Mouse (Mus musculus): ENCODE results near the gene Wnt5a. TPM values are rescaled to one million over a fixed set of nuclear protein-coding genes. Genes with fewer than 3 reads are reported as not detected.

The Wnt5a gene
- polyA plus RNA-seq, 1 experiment, result 1.8 TPM

DNA sequence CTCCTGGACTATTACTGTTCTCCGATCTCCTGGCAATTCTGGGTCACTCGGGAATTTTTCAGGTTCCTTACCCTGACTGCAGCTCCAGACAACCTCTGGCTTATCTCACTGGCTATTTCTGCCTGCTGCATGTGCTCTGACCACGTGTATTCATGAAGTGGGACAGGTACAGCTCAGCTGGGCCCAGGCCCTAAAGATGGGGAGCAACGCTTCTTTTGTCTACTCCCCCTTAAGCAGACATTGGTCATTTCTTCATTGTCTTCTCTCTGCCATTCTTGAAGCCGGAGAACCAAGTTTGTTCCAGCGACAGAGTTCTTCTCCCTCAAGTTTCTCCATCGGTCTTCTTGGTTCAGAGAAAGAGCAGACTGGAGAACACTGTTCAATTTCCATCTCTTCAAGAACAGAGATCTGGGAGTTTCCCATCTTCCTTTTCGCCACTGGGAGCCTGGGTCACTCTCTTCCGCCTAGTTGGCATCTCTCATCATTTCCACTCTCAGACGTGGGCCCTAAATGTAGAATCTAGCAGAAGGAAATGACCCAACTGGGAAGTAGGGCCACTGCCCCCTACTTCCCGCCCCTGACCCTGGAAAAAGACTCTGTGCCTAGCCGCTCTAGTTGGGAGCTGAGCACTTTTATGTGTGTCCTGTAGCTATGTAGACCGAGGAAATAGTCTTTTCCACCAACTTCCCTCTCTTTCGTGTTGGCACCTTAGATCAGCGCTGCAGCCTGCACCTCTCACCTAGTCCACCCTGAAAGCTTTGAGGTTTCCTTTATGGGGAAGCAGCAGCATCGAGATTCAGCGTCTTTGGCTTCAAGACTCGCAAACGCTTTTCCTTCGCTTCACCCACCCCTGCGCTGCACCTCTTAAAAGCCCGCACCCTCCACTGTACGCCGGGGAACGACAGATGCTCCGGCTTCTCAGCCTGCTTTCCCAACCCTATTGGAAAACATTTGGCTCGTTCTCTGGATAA is 4.0 kb downstream of the Wnt5a start:
- no peak for TF ChIP-seq POLR2A (IDR thresholded peaks at IDR 0.05; ENCODE audit: control insufficient read depth, extremely low read depth, insufficient read depth, low read length, poor library complexity)
- TF ChIP-seq CTCF (IDR thresholded peaks at IDR 0.05; ENCODE audit: borderline replicate concordance, control insufficient read depth, extremely low read depth, insufficient read depth, low read length, poor library complexity), result no peak
- H3K36me3 ChIP-seq (ENCODE audit: control insufficient read depth, insufficient read depth, low read length), result no peaks in the 10 kb centered on the region
- H3K4me1 ChIP-seq (replicated peaks; ENCODE audit: control insufficient read depth, insufficient read depth, low read length), result no peaks in the 10 kb centered on the region
- no peak for DNase-seq
- H3K4me3 ChIP-seq (ENCODE audit: control insufficient read depth, insufficient read depth, low read length), result no peak overlapping the region
- H3K27me3 ChIP-seq (ENCODE audit: control insufficient read depth, insufficient read depth, low read length), result peaks cover 3% of the 10 kb centered on the region; the same call in 1 of the 2 replicates
- 20% methylated on average over 27 of the region's 27 CpGs for WGBS
- H3K27ac ChIP-seq (ENCODE audit: control insufficient read depth, insufficient read depth, low read length), result no peak overlapping the region

DNA sequence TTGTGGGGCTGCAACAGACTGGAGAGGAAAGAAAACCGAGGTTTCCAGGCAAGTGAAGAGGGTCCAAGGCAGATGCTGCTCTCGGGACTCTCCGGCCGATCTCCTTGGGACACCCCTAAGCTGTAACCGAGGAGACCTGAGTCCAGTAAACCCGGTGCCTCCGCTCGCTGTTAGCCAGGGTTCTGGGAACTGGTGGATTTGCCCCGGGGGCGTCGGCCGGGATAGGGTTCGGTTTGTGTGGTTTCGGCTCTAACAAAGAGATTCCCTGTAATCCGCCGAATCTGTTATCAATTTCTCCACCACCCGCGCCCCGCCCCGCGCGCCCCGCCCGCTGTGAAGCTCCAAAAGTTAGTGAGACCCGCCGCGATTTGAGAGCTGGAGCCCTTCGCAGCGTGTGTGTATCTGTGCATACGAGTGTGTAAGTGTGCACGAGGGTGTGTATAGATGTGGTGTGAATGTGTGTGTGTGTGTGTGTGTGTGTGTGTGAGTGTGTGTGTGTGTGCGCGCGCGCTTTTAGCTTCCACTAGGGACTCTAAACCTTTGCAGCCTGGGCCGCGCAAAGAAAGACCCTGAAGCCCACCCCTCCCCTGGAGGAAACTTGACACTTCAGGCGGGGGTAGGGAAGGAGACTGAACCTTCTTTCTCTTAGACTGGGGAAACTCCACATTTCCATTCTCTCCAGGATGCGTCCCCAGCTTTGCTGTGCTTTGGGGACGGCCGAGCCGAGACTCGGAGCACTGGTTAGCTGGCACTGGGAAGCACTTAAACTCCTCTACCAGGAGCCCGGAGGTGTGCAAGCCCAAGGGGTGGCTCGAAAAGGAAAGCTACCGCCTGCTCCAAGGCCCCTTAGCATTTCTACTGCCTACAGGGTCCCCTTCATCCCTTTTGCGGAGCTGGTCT is 5.1 kb downstream of the Wnt5a start:
- Histone ChIP-seq H3K4me3 (ENCODE audit: control insufficient read depth, insufficient read depth, low read length) (no peak overlapping the region), H3K36me3 (ENCODE audit: control insufficient read depth, insufficient read depth, low read length) (no peaks in the 10 kb centered on the region), H3K4me1 (replicated peaks; ENCODE audit: control insufficient read depth, insufficient read depth, low read length) (no peaks in the 10 kb centered on the region), H3K27me3 (ENCODE audit: control insufficient read depth, insufficient read depth, low read length) (peaks cover 3% of the 10 kb centered on the region; the same call in 1 of the 2 replicates), H3K27ac (ENCODE audit: control insufficient read depth, insufficient read depth, low read length) (no peak overlapping the region)
- WGBS, result 5% methylated on average over 47 of the region's 47 CpGs
- no peak for DNase-seq
- TF ChIP-seq POLR2A (IDR thresholded peaks at IDR 0.05; ENCODE audit: control insufficient read depth, extremely low read depth, insufficient read depth, low read length, poor library complexity), result no peak
- no peak for TF ChIP-seq CTCF (IDR thresholded peaks at IDR 0.05; ENCODE audit: borderline replicate concordance, control insufficient read depth, extremely low read depth, insufficient read depth, low read length, poor library complexity)

DNA sequence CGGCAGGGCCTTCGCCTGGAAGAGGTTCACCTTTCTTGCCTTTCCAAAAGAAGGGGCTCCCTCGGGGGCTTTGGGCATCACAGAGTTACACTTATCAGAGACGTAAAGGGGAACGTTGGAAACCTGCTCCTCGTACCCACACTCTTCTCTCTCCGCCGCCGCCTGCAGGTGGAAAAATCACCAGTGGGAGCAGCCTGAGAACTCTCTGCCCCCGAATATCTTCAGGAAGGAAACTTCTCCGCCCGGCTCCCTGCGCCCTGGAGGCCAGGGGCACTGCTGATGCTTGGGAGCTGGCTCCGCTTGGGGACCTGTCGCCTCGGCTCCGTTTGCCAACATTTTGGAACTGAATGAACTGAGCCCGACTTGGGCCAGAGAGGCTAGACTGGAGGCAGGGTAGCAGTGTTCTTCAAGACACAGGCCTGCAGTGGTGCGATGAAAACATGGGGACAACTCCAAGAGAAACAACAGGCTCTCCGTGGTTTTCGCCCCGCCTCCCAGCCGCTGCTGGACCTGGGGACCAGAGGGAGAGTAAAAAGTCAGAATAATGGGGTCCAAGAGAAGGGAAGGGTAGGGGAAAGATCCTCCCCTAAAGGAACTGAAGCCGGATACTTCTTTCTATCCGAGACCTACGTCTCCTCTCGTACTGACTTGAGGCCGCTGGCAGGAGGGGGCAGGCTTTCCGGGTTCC is 5.9 kb downstream of the Wnt5a start:
- Histone ChIP-seq H3K27ac (ENCODE audit: control insufficient read depth, insufficient read depth, low read length) (no peak overlapping the region), H3K36me3 (ENCODE audit: control insufficient read depth, insufficient read depth, low read length) (no peaks in the 10 kb centered on the region), H3K4me1 (replicated peaks; ENCODE audit: control insufficient read depth, insufficient read depth, low read length) (no peaks in the 10 kb centered on the region), H3K4me3 (ENCODE audit: control insufficient read depth, insufficient read depth, low read length) (no peak overlapping the region), H3K27me3 (ENCODE audit: control insufficient read depth, insufficient read depth, low read length) (peaks cover 3% of the 10 kb centered on the region; the same call in 1 of the 2 replicates)
- TF ChIP-seq CTCF (IDR thresholded peaks at IDR 0.05; ENCODE audit: borderline replicate concordance, control insufficient read depth, extremely low read depth, insufficient read depth, low read length, poor library complexity), result no peak
- TF ChIP-seq POLR2A (IDR thresholded peaks at IDR 0.05; ENCODE audit: control insufficient read depth, extremely low read depth, insufficient read depth, low read length, poor library complexity), result no peak
- DNase-seq, result no peak
- WGBS, result 6% methylated on average over 29 of the region's 29 CpGs

DNA sequence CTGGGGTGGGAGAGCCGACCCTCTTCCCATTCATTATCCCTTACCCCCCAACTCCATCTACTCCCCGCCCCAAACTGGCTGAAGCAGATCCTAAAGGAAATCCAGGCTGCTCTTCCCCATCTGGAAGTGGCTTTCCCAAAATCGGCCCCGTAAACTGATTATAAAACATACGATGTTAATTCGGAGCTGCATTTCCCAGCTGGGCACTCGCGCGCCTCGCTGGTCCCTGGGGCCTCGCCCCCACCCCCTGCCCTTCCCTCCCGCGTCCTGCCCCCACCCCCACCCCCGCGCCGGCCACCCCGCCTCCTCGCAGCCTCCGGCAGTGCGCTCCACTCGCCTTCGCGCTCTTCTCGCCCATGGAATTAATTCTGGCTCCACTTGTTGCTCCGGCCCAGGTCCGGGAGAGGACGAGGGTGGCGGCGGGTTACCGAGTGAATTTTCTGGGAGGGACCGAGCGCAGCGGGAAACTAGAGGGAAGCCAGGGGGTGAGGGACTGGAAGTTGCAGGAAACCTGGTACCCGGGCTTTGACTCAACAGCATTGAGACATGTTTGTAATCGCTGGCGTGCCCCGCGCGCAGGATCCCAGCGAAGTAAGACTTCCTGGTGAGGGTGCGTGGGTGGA is 6.6 kb downstream of the Wnt5a start:
- DNase-seq, result no peak
- Histone ChIP-seq H3K4me1 (replicated peaks; ENCODE audit: control insufficient read depth, insufficient read depth, low read length) (no peaks in the 10 kb centered on the region), H3K36me3 (ENCODE audit: control insufficient read depth, insufficient read depth, low read length) (no peaks in the 10 kb centered on the region), H3K27me3 (ENCODE audit: control insufficient read depth, insufficient read depth, low read length) (peaks cover 3% of the 10 kb centered on the region; the same call in 1 of the 2 replicates), H3K4me3 (ENCODE audit: control insufficient read depth, insufficient read depth, low read length) (no peak overlapping the region), H3K27ac (ENCODE audit: control insufficient read depth, insufficient read depth, low read length) (no peak overlapping the region)
- WGBS, result 3% methylated on average over 41 of the region's 41 CpGs
- TF ChIP-seq POLR2A (IDR thresholded peaks at IDR 0.05; ENCODE audit: control insufficient read depth, extremely low read depth, insufficient read depth, low read length, poor library complexity) (no peak), CTCF (IDR thresholded peaks at IDR 0.05; ENCODE audit: borderline replicate concordance, control insufficient read depth, extremely low read depth, insufficient read depth, low read length, poor library complexity) (no peak)

DNA sequence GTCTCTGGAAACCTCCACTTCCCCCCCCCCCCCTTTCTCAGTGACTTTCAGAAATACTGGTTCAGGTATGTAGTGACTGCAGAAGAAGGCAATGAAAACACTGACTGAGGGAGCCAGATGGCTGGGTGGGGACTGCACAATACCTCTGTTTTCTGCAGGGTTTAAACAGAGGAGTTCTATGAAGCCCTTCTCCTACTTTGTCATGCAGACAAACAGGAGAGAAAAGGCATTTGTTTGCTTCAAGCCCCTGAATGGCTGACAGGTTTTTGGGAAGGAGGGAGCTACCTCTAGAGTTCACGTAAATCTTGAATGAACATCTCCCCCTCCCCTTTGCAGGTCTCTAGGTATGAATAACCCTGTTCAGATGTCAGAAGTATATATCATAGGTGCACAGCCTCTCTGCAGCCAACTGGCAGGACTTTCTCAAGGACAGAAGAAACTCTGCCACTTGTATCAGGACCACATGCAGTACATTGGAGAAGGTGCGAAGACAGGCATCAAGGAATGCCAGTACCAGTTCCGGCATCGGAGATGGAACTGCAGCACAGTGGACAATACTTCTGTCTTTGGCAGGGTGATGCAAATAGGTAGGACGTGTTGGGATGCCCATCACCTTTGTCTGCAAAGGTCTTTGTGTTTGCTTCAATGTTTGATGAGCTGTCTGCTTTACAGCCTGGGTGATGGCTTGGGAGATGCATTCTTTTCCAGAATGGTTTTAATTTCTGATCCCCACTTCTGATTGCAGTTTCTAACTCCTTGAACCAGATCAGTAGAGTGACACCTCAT is 8.4 kb downstream of the Wnt5a start:
- no peaks in the 10 kb centered on the region for H3K4me1 ChIP-seq (replicated peaks; ENCODE audit: control insufficient read depth, insufficient read depth, low read length)
- DNase-seq, result no peak
- peaks cover 3% of the 10 kb centered on the region; the same call in 1 of the 2 replicates for H3K27me3 ChIP-seq (ENCODE audit: control insufficient read depth, insufficient read depth, low read length)
- 92% methylated on average over 5 of the region's 5 CpGs for WGBS
- H3K36me3 ChIP-seq (ENCODE audit: control insufficient read depth, insufficient read depth, low read length), result no peaks in the 10 kb centered on the region
- no peak overlapping the region for H3K4me3 ChIP-seq (ENCODE audit: control insufficient read depth, insufficient read depth, low read length)
- no peak for TF ChIP-seq CTCF (IDR thresholded peaks at IDR 0.05; ENCODE audit: borderline replicate concordance, control insufficient read depth, extremely low read depth, insufficient read depth, low read length, poor library complexity)
- H3K27ac ChIP-seq (ENCODE audit: control insufficient read depth, insufficient read depth, low read length), result no peak overlapping the region

All from thymus, adult 2 months (tissue).